Mouse (Mus musculus) left cerebral cortex, postnatal 10 days (tissue): ENCODE results near the gene Stra8. TPM values are rescaled to one million over a fixed set of nuclear protein-coding genes. Genes with fewer than 3 reads are reported as not detected.
A peak's percentile ranks its signal among the peaks of the same experiment; 100 is the strongest.

Experiments
- DNase-seq, 2 experiments: peaks; one replicate each; pipeline ENCODE4 v3.0.0; 2021 to 2022; ENCODE audit warnings: low spot score in 2 of 2, mixed read lengths in 1 of 2; ENCODE audit errors: extremely low spot score in 1 of 2
- intact Hi-C: fragments of 180-260 bp; cut with DNase I; formaldehyde crosslinking; loops from one replicate; pipeline ENCODE4 v1.15.1; 2025
- total RNA-seq, 2 experiments: library from RNA; stranded (reverse); gene quantifications; 2 replicates each; pipeline ENCODE4 v1.2.3; 2021

Stra8 gene
- total RNA-seq, 2 experiments from 2014 or later = not detected

- intact Hi-C loops = no loop called here
- no peak for DNase-seq
Observed at GRCm38 (mm10) chr6:34900990-34901389, 19.0 kb upstream of the Stra8 start.

GRCm38 (mm10) chr6:34901911-34902444, 18.0 kb upstream of the Stra8 start:
- intact Hi-C loops = no loop called here
- DNase-seq = no peak

- no peak for DNase-seq
Observed at GRCm38 (mm10) chr6:34902578-34902977, 17.4 kb upstream of the Stra8 start.

DNA sequence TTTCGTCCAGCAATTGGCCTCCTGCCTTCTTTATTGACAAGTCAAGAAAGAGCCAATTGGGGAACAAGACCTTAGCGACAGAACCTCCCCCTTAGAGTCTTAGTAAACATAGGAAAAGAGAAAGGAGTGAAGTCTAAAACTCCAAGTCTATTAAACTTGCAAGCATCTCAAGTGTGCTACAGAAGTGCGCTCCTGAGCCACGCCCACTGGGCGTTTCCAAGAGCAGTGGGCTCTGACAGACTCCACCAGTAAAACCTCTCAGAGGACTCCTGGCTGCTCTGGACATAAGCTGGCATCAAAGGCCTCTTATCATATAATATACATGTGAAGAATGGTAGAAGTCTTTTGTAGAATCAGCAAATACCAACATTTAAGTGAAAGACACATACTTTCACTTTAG, 16.5 kb upstream of the Stra8 start:
- intact Hi-C loops = no loop called here

More at GRCm38 (mm10) chr6:34902578-34902977, 17.4 kb upstream of the Stra8 start:
- intact Hi-C loops = no loop called here

GRCm38 (mm10) chr6:34903851-34904250, 16.1 kb upstream of the Stra8 start:
- no peak for DNase-seq
- intact Hi-C loops = no loop called here

More for the DNA sequence above, 16.5 kb upstream of the Stra8 start:
- no peak for DNase-seq

DNA sequence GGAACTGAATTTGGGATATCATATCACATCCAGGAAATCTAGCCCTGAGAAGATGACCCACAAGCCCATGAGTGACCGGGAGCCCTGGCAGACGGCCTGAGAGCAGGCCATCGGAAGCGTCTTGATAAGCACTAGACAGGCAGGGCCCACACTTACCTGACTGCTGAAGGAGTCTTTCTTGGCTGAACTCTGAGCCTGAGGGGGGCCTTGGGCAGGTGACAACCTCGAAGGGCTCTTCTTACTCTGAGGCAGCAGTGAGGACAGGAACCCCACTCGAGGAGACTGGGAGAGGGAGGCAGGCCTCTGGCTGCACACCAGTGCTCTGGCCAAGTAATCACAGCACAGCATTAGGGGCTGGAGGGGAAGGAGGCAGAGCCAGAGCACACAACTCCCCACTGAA, 15.6 kb upstream of the Stra8 start:
- DNase-seq = no peak
- intact Hi-C loops = no loop called here

DNA sequence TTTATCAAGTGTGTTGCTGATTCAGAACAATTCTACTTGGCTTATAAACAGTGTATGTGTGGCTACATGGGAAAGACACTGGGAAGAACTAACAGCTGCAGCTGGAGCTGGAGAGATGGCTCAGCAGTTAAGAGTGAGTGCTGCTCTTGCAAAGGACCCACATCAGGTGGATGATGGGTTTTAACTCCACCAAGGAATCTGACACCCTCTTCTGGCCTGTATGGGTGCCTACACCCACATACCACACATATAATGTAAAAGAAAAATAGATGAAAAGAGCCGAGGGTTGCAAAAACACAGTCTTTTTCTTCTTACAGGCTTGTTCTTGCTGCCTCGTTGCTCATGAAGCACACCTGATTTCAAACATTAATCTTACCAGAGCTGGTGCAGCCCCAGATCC, 13.8 kb upstream of the Stra8 start:
- intact Hi-C loops = no loop called here
- DNase-seq = no peak

DNA sequence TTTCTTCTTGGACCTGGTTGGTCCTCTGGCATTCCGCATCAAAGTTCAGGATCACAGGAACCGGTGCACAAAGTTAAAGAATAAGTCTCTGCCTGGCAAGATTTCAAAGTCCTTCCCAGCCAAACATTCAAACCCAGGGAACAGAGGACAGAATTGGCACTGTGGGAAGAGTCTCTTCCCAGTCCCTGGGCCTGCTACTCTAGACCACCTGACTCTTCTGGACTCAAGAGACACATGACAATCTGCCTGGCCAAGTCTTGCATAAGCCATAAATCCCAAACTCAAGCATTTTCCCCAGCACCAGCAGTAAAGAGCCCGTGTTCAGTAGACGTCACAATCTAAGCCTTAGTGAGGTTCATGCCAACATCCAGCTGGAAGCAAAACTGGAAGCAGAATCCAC, 13.3 kb upstream of the Stra8 start:
- intact Hi-C loops = no loop called here
- peak in 1 of 2 experiments; percentile 45 for DNase-seq

- intact Hi-C loops = no loop called here
- DNase-seq = no peak
Observed at GRCm38 (mm10) chr6:34907121-34907614, 12.8 kb upstream of the Stra8 start.

DNA sequence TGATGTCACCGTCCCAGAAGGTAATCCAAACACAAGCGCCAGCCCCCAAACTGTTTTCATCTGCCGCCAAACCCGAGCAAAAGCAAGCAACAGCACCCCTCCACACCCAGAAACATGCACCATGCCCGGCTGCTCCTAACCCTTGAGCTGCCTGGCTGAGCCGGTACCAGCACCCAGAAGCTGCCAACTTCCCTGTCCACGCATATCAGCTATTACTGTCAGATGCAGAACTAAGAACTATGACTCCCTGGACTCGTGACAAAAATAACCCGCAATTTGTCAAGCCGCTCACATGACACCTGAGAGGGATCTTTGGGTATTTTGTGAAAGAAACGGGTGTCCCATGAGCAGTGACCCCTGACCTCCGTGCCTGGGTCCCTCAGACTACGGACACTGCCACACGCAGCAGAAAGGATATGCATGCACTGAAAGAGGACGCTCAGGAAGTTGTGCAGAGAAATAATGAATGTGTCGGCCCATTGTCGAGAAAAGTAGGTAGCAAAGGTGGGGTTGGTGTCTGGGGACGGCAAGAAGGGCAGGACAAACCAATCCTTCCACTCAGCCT, 12.2 kb upstream of the Stra8 start:
- intact Hi-C loops = no loop called here
- DNase-seq = no peak

DNA sequence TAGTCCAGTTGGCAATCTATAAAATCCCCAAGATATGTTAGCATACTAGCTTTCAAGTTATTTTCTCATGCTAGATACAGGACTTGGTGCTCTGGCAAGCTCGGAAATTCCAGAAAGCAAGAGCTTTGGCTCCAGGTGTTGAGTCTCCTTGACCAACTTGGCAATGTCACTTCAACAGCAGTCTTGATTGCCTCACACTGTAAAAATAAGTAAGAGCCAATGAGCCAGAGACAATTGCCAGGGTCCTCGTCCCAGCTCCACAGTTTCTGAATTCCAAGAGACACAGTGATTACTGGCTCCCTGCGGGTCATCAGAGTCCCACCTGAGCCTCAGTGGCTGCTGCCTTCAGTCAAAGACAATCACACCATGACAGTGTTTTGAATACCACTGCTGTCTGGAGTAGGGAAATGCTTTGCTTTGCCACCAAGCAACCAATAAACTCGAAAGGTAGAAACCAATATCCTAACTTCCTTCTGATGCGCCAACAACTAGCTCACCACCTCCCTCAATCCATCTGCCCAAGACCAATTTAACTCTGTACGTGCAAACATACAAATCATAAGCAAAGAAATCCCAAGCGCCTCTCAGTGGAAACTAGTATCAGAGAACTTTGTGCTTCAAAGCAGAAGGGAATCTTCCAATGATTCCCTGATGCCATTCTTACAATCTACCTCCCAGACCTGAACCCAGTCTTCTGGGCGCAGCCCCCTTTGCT, 10.2 kb upstream of the Stra8 start:
- intact Hi-C loops = no loop called here

GRCm38 (mm10) chr6:34910371-34911219, 9.4 kb upstream of the Stra8 start, which contains the start of gene Wdr91:
TSS of gene Wdr91 (minus strand) at chr6:34910876.
- peak; percentile 88 to 94 for DNase-seq
- intact Hi-C loops = no loop called here

More for the DNA sequence above, 10.2 kb upstream of the Stra8 start:
- DNase-seq = no peak

DNA sequence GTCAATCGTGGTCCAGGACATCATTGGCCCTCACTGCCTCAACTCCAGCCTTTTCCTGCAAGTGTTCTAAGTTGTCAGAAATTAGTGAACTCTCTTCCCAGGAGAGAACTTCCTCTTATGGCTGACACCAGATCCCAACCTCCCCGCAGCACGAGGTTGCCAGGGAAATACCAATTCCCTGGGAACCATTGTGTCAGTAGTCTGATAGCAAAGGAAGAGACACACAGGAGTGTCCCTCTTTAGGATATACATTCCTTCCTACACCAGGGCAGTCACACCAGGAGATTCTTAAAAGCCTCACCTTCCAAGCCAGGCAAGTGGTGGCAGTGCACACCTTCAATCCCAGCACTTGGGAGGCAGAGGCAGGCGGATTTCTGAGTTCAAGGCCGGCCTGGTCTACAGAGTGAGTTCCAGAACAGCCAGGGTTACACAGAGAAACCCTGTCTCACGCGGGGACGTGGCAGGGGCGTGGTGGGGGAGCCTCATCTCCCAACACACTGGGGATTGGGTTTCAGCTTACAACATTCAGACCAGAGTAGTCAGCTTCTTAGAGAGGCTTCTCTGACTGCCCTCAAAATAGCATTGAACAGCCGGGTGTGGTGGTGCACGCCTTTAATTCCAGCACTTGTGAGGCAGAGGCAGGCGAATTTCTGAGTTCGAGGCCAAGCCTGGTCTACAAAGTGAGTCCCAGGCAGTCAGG, 6.5 kb upstream of the Stra8 start:
- no peak for DNase-seq
- intact Hi-C loops = no loop called here

GRCm38 (mm10) chr6:34914462-34914861, 5.5 kb upstream of the Stra8 start:
- no peak for DNase-seq
- intact Hi-C loops = no loop called here

GRCm38 (mm10) chr6:34919146-34919545, 817 bp upstream of the Stra8 start:
- no peak for DNase-seq
- intact Hi-C loops = no loop called here

DNA sequence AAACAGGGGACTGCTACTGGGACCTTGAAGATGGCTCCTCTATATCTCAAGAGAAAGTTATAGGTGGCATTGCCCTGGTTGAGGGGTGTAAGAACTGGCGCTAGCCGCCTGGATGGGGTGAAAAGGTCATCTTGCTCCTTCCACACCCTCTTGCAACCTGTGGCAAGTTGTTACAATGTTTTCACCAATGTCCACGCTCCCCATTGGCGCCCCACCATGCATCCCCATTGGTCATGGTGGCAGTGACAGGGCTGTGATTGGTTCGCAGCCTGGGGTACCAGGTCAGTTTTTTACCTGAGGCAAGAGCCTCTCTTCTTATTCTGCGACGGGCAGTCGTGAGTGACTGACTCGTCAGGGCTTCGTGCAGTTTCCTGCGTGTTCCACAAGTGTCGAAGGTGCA, 668 bp downstream of the Stra8 start:
- intact Hi-C loops = no loop called here
- DNase-seq = no peak

DNA sequence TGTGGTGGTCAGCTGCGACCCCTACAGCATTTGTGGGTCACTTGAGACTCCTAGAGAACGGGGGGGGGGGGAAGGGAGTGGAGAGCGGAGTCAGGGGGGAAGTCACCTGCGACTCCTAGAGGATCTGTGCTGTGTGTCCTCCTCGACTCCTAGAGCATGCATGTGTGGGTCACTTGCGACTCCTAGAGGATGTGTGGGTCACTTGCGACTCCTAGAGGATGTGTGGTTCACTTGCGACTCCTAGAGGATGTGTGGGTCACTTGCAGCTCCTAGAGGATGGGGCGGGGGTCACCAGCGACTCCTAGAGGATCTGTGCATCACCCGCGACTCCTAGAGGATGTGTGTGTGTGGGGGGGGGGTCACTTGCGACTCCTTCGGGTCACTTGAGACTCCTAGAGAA, 2.0 kb downstream of the Stra8 start:
- DNase-seq = peak in 1 of 2 experiments; percentile 65

GRCm38 (mm10) chr6:34927156-34927555, 7.2 kb downstream of the Stra8 start:
- intact Hi-C loops = no loop called here
- peak; percentile 40 to 65 for DNase-seq

More for the DNA sequence above, 2.0 kb downstream of the Stra8 start:
- intact Hi-C loops = no loop called here

- intact Hi-C loops = no loop called here
- DNase-seq = no peak
Observed at GRCm38 (mm10) chr6:34927594-34927993, 7.6 kb downstream of the Stra8 start.
